Mouse (Mus musculus) midbrain, embryonic 10.5 days (tissue): ENCODE measurements around the gene Mcf2l. TPM values are rescaled to one million over a fixed set of nuclear protein-coding genes. Genes with fewer than 3 reads are reported as not detected.

Experiments used
- DNase-seq: peaks from one replicate; pipeline ENCODE4 v3.0.0-alpha.2; 2017; ENCODE audit warnings: low spot score
- H3K27ac ChIP-seq: fragments of 300-500 bp; sonication (generic); replicated peaks from 2 replicates; pipeline ENCODE4 v1.5.1; 2016; ENCODE audit warnings: mild to moderate bottlenecking
- H3K27me3 ChIP-seq: fragments of 300-500 bp; sonication (generic); 2 replicates; pipeline ENCODE4 v1.6.1; 2016; ENCODE audit warnings: low read depth, mild to moderate bottlenecking; ENCODE audit not compliant: poor library complexity, severe bottlenecking
- H3K36me3 ChIP-seq: fragments of 300-500 bp; sonication (generic); 2 replicates; pipeline ENCODE4 v1.6.1; 2016; ENCODE audit warnings: mild to moderate bottlenecking, moderate library complexity
- H3K4me1 ChIP-seq: fragments of 300-500 bp; sonication (generic); 2 replicates; pipeline ENCODE4 v1.6.1; 2016
- H3K4me3 ChIP-seq: fragments of 300-500 bp; sonication (generic); 2 replicates; pipeline ENCODE4 v1.5.1; 2016; ENCODE audit warnings: mild to moderate bottlenecking, moderate library complexity
- H3K9me3 ChIP-seq: fragments of 300-500 bp; sonication (generic); replicated peaks from 2 replicates; pipeline ENCODE4 v1.6.1; 2016; ENCODE audit warnings: mild to moderate bottlenecking
- WGBS: fragments of 180-500 bp; shearing (Covaris S2); methylation state at CpG from one replicate; pipeline ENCODE4 v1.1.7; 2016; 5-methylcytosine and 5-hydroxymethylcytosine counted together
- polyA plus RNA-seq: library from polyadenylated mRNA; unstranded; fragments of >200 nt; fragmentation: Nextera tagmentation; extraction: Ambion mirVana; gene quantifications from 2 replicates; pipeline ENCODE4 v1.2.1, GENCODE M21; 2016

The Mcf2l gene
- polyA plus RNA-seq, 1 experiment from 2014 or later: 26.4 TPM

GRCm38 (mm10) chr8:12994468-12994867, 120.9 kb downstream of the Mcf2l start:
- Histone ChIP-seq H3K4me3 (no peak overlapping the region), H3K9me3 (no peaks in the 10 kb centered on the region), H3K4me1 (no peaks in the 10 kb centered on the region), H3K36me3 (peaks cover 58% of the 10 kb centered on the region), H3K27me3 (no peaks in the 10 kb centered on the region), H3K27ac (no peak overlapping the region)
- DNase-seq: no peak
- WGBS: 81% methylated on average over 5 of the region's 5 CpGs

GRCm38 (mm10) chr8:12995481-12995880, 121.9 kb downstream of the Mcf2l start:
- Histone ChIP-seq H3K9me3 (no peaks in the 10 kb centered on the region), H3K4me1 (no peaks in the 10 kb centered on the region), H3K4me3 (no peak overlapping the region), H3K36me3 (peaks cover 67% of the 10 kb centered on the region), H3K27ac (no peak overlapping the region), H3K27me3 (no peaks in the 10 kb centered on the region)
- no peak for DNase-seq
- WGBS: 87% methylated on average over 5 of the region's 5 CpGs

- Histone ChIP-seq H3K9me3 (no peaks in the 10 kb centered on the region), H3K27ac (no peak overlapping the region), H3K27me3 (no peaks in the 10 kb centered on the region), H3K36me3 (peaks cover 72% of the 10 kb centered on the region), H3K4me3 (no peak overlapping the region), H3K4me1 (no peaks in the 10 kb centered on the region)
- DNase-seq: no peak
- WGBS: 76% methylated on average over 8 of the region's 8 CpGs
These were observed 123.2 kb downstream of the Mcf2l start for GRCm38 (mm10) chr8:12996831-12997275.

- no peaks in the 10 kb centered on the region for H3K27me3 ChIP-seq
- DNase-seq: no peak
- H3K9me3 ChIP-seq: no peaks in the 10 kb centered on the region
- H3K27ac ChIP-seq: no peak overlapping the region
- no peaks in the 10 kb centered on the region for H3K4me1 ChIP-seq
- H3K4me3 ChIP-seq: no peak overlapping the region
- 85% methylated on average over 8 of the region's 8 CpGs for WGBS
- H3K36me3 ChIP-seq: peaks cover 87% of the 10 kb centered on the region
These were observed 124.7 kb downstream of the Mcf2l start for GRCm38 (mm10) chr8:12998331-12998730.

- no peak overlapping the region for H3K27ac ChIP-seq
- H3K4me3 ChIP-seq: no peak overlapping the region
- H3K4me1 ChIP-seq: no peaks in the 10 kb centered on the region
- no peaks in the 10 kb centered on the region for H3K27me3 ChIP-seq
- H3K36me3 ChIP-seq: peaks cover 90% of the 10 kb centered on the region
- WGBS: 89% methylated on average over 9 of the region's 9 CpGs
- no peak for DNase-seq
- H3K9me3 ChIP-seq: no peaks in the 10 kb centered on the region
These were observed 126.2 kb downstream of the Mcf2l start for GRCm38 (mm10) chr8:12999793-13000192.

- no peaks in the 10 kb centered on the region for H3K4me1 ChIP-seq
- peaks cover 12% of the 10 kb centered on the region for H3K9me3 ChIP-seq
- H3K36me3 ChIP-seq: peaks cover 98% of the 10 kb centered on the region
- no peaks in the 10 kb centered on the region for H3K27me3 ChIP-seq
- WGBS: 76% methylated on average over 4 of the region's 4 CpGs
- no peak for DNase-seq
- no peak overlapping the region for H3K27ac ChIP-seq
- H3K4me3 ChIP-seq: no peak overlapping the region
These were observed 133.9 kb downstream of the Mcf2l start for GRCm38 (mm10) chr8:13007458-13007857.

- Histone ChIP-seq H3K36me3 (peaks cover 98% of the 10 kb centered on the region), H3K9me3 (peaks cover 12% of the 10 kb centered on the region), H3K27ac (no peak overlapping the region), H3K4me3 (no peak overlapping the region), H3K27me3 (no peaks in the 10 kb centered on the region), H3K4me1 (no peaks in the 10 kb centered on the region)
- DNase-seq: no peak
- WGBS: 68% methylated on average over 4 of the region's 4 CpGs
These were observed 136.7 kb downstream of the Mcf2l start for GRCm38 (mm10) chr8:13010313-13010712.

GRCm38 (mm10) chr8:13019560-13019959, 146.0 kb downstream of the Mcf2l start:
- H3K36me3 ChIP-seq: peaks cover 56% of the 10 kb centered on the region
- 64% methylated on average over 4 of the region's 4 CpGs for WGBS
- H3K4me1 ChIP-seq: no peaks in the 10 kb centered on the region
- DNase-seq: no peak
- H3K27ac ChIP-seq: no peak overlapping the region
- no peaks in the 10 kb centered on the region for H3K9me3 ChIP-seq
- no peaks in the 10 kb centered on the region for H3K27me3 ChIP-seq
- no peak overlapping the region for H3K4me3 ChIP-seq

GRCm38 (mm10) chr8:13021830-13022229, 148.2 kb downstream of the Mcf2l start:
- Histone ChIP-seq H3K9me3 (no peaks in the 10 kb centered on the region), H3K36me3 (peaks cover 34% of the 10 kb centered on the region), H3K4me1 (peaks cover 9% of the 10 kb centered on the region), H3K27me3 (no peaks in the 10 kb centered on the region), H3K27ac (no peak overlapping the region), H3K4me3 (no peak overlapping the region)
- WGBS: 96% methylated on average over 8 of the region's 8 CpGs
- DNase-seq: no peak

GRCm38 (mm10) chr8:13025487-13026224, 152.1 kb downstream of the Mcf2l start, which contains the start of gene F7:
Gene F7, plus strand, starts transcription at chr8:13026034.
- no peak within 1 kb of the TSS; the same call in 1 of the 2 replicates for H3K27ac ChIP-seq
- no peaks in the 10 kb centered on the region for H3K27me3 ChIP-seq
- 66% methylated on average over 10 of the region's 10 CpGs for WGBS
- H3K9me3 ChIP-seq: no peaks in the 10 kb centered on the region
- no peak within 1 kb of the TSS for H3K4me3 ChIP-seq
- 0 out of 2 replicates have a peak, but pooled peaks cover under 1% of the 10 kb centered on the region for H3K36me3 ChIP-seq
- peaks cover 9% of the 10 kb centered on the region for H3K4me1 ChIP-seq
- DNase-seq: peak; percentile 33

GRCm38 (mm10) chr8:13027615-13028014, 154.0 kb downstream of the Mcf2l start:
- H3K9me3 ChIP-seq: no peaks in the 10 kb centered on the region
- H3K4me3 ChIP-seq: no peak overlapping the region
- H3K27ac ChIP-seq: no peak overlapping the region
- H3K27me3 ChIP-seq: no peaks in the 10 kb centered on the region
- peaks cover 9% of the 10 kb centered on the region for H3K4me1 ChIP-seq
- no peak for DNase-seq
- no peaks in the 10 kb centered on the region for H3K36me3 ChIP-seq
- 92% methylated on average over 5 of the region's 5 CpGs for WGBS

- no peak for DNase-seq
- H3K4me3 ChIP-seq: no peak overlapping the region
- WGBS: 72% methylated on average over 5 of the region's 5 CpGs
- H3K27ac ChIP-seq: no peak overlapping the region
- H3K4me1 ChIP-seq: peaks cover 9% of the 10 kb centered on the region
- H3K27me3 ChIP-seq: no peaks in the 10 kb centered on the region
- H3K36me3 ChIP-seq: no peaks in the 10 kb centered on the region
- H3K9me3 ChIP-seq: no peaks in the 10 kb centered on the region
These were observed 154.9 kb downstream of the Mcf2l start for GRCm38 (mm10) chr8:13028482-13028881.

- Histone ChIP-seq H3K27ac (no peak overlapping the region), H3K4me3 (no peak overlapping the region)
- no peak for DNase-seq
These were observed 162.8 kb downstream of the Mcf2l start for GRCm38 (mm10) chr8:13036346-13036812.

More at GRCm38 (mm10) chr8:13036346-13036812, 162.8 kb downstream of the Mcf2l start:
- Histone ChIP-seq H3K9me3 (no peaks in the 10 kb centered on the region), H3K36me3 (no peaks in the 10 kb centered on the region), H3K27me3 (peaks cover 37% of the 10 kb centered on the region), H3K4me1 (peaks cover 25% of the 10 kb centered on the region)
- WGBS: 93% methylated on average over 10 of the region's 10 CpGs
